Mouse (Mus musculus): Measurements from ENCODE around the gene Timm10. TPM values are rescaled to one million over a fixed set of nuclear protein-coding genes. Genes with fewer than 3 reads are reported as not detected.

Timm10 gene
- polyA plus RNA-seq, 1 experiment from 2014 or later: 90.7 TPM

Other genes with a start within 250 kb of the Timm10 start
- gene Ctnnd1, start 176.2 kb upstream of the Timm10 start, polyA plus RNA-seq (2014; fragmentation: Nextera tagmentation; extraction: Ambion mirVana): 27.1 and 27.8 TPM in 2 replicates
- 0.10 and 0.33 TPM in 2 replicates for gene Btbd18, start 167.9 kb upstream of the Timm10 start, polyA plus RNA-seq (2014; fragmentation: Nextera tagmentation; extraction: Ambion mirVana)
- gene Selenoh, start 156.2 kb upstream of the Timm10 start, polyA plus RNA-seq (2014; fragmentation: Nextera tagmentation; extraction: Ambion mirVana): 277 and 350 TPM in 2 replicates
- gene Gm28635, start 149.0 kb upstream of the Timm10 start, polyA plus RNA-seq (2014; fragmentation: Nextera tagmentation; extraction: Ambion mirVana): not detected in 2 replicates
- gene Med19, start 148.6 kb upstream of the Timm10 start, polyA plus RNA-seq (2014; fragmentation: Nextera tagmentation; extraction: Ambion mirVana): 55.3 and 59.8 TPM in 2 replicates
- gene Tmx2, start 147.9 kb upstream of the Timm10 start, polyA plus RNA-seq (2014; fragmentation: Nextera tagmentation; extraction: Ambion mirVana): 223 and 231 TPM in 2 replicates
- gene Zdhhc5, start 111.8 kb upstream of the Timm10 start, polyA plus RNA-seq (2014; fragmentation: Nextera tagmentation; extraction: Ambion mirVana): 16.5 and 23.6 TPM in 2 replicates
- 28.7 and 32.3 TPM in 2 replicates for gene Clp1, start 99.6 kb upstream of the Timm10 start, polyA plus RNA-seq (2014; fragmentation: Nextera tagmentation; extraction: Ambion mirVana)
- 14.2 and 16.3 TPM in 2 replicates for gene Ypel4, start 92.9 kb upstream of the Timm10 start, polyA plus RNA-seq (2014; fragmentation: Nextera tagmentation; extraction: Ambion mirVana)
- gene Gm19426, start 83.3 kb upstream of the Timm10 start, polyA plus RNA-seq (2014; fragmentation: Nextera tagmentation; extraction: Ambion mirVana): 3.1 and 3.8 TPM in 2 replicates
- gene Serping1, start 51.6 kb upstream of the Timm10 start, polyA plus RNA-seq (2014; fragmentation: Nextera tagmentation; extraction: Ambion mirVana): 32.1 and 32.7 TPM in 2 replicates
- 21.8 and 23.7 TPM in 2 replicates for gene Ube2l6, start 28.2 kb upstream of the Timm10 start, polyA plus RNA-seq (2014; fragmentation: Nextera tagmentation; extraction: Ambion mirVana)
- gene Smtnl1, start 4.3 kb upstream of the Timm10 start, polyA plus RNA-seq (2014; fragmentation: Nextera tagmentation; extraction: Ambion mirVana): not detected in 2 replicates
- gene Slc43a1, start 11.9 kb downstream of the Timm10 start, polyA plus RNA-seq (2014; fragmentation: Nextera tagmentation; extraction: Ambion mirVana): 3.4 and 4.0 TPM in 2 replicates
- gene Rtn4rl2, start 59.7 kb downstream of the Timm10 start, polyA plus RNA-seq (2014; fragmentation: Nextera tagmentation; extraction: Ambion mirVana): 7.5 and 13.6 TPM in 2 replicates
- gene Slc43a3, start 109.6 kb downstream of the Timm10 start, polyA plus RNA-seq (2014; fragmentation: Nextera tagmentation; extraction: Ambion mirVana): 6.6 and 7.0 TPM in 2 replicates
- not detected in 2 replicates for gene Prg2, start 153.5 kb downstream of the Timm10 start, polyA plus RNA-seq (2014; fragmentation: Nextera tagmentation; extraction: Ambion mirVana)
- not detected in 2 replicates for gene Prg3, start 161.2 kb downstream of the Timm10 start, polyA plus RNA-seq (2014; fragmentation: Nextera tagmentation; extraction: Ambion mirVana)
- gene Ssrp1, start 210.2 kb downstream of the Timm10 start, polyA plus RNA-seq (2014; fragmentation: Nextera tagmentation; extraction: Ambion mirVana): 240 and 254 TPM in 2 replicates
- gene P2rx3, start 210.5 kb downstream of the Timm10 start, polyA plus RNA-seq (2014; fragmentation: Nextera tagmentation; extraction: Ambion mirVana): 0.30 and 0.36 TPM in 2 replicates
- gene Tnks1bp1, start 221.0 kb downstream of the Timm10 start, polyA plus RNA-seq (2014; fragmentation: Nextera tagmentation; extraction: Ambion mirVana): 6.7 and 10.6 TPM in 2 replicates